Mouse (Mus musculus) thymus, postnatal 4 days (tissue): Measurements from ENCODE around the gene Fos.
A peak's percentile ranks its signal among the peaks of the same experiment; 100 is the strongest.

Source experiments
- DNase-seq: peaks from one replicate; pipeline ENCODE4 v3.0.0; 2021

Gene Fos

DNA sequence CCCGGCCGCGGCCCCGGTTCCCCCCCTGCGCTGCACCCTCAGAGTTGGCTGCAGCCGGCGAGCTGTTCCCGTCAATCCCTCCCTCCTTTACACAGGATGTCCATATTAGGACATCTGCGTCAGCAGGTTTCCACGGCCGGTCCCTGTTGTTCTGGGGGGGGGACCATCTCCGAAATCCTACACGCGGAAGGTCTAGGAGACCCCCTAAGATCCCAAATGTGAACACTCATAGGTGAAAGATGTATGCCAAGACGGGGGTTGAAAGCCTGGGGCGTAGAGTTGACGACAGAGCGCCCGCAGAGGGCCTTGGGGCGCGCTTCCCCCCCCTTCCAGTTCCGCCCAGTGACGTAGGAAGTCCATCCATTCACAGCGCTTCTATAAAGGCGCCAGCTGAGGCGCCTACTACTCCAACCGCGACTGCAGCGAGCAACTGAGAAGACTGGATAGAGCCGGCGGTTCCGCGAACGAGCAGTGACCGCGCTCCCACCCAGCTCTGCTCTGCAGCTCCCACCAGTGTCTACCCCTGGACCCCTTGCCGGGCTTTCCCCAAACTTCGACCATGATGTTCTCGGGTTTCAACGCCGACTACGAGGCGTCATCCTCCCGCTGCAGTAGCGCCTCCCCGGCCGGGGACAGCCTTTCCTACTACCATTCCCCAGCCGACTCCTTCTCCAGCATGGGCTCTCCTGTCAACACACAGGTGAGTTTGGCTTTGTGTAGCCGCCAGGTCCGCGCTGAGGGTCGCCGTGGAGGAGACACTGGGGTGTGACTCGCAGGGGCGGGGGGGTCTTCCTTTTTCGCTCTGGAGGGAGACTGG is at the start of gene Fos:
Gene Fos, plus strand, starts transcription at position 410 of the 817 bp plus-strand sequence.
- DNase-seq, result peak; percentile 86

DNA sequence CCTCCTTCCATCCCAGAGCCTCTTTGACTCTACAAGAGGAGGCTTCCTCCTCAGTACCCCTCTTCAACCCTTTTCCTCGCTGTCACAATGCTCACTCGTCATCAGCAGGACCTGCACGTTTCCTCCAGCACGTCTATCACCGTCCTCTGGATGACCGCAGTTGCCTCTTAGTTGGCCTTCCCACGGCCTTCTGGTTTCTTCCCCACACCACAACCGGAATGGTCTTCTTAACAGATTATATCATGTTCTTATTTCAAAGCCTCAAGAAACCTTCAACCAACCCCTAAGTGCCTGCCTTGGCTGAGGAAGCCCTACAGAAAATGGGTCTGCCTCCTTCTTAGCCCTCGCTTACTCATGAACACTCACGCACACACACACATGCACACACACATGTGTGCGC is 48.0 kb upstream of the Fos start:
- no peak for DNase-seq

DNA sequence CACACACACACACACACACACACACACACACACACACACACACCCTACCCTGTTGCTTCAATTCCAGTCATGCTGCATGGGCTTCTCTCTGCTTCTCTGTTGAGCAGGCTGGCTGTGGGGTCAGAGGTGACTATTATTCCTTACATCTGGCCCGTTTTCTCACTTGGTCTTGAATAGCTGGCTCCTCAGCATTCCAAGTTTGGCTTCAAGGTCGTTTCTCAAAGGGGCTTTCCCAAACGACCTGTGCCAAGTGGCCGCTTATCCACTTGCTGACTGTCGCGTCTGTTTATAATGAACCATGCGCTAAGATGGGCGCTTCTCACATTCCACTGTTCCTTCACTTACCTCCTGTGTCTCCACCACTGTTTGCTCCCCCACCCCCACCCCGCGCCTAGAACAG is 47.6 kb upstream of the Fos start:
- no peak for DNase-seq

DNA sequence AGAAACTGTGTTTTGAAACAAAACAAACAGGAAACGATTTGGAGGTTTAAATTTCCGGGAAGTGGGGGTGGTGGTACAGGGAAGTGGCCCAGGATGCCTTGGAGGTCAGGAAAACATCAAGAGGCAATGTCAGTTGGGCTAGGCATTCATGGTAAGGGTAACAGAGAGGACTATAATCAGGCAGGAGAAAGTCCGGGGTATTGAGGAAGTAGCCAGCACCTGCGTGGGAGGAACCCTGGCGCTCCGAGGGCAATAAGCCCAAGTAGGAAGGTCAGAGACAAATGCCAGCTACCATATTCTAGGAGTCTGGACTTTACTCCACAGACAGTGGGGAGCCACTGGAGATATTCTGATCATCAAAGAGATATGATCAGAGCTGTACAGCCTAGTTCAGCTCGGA is 45.9 kb upstream of the Fos start:
- no peak for DNase-seq

DNA sequence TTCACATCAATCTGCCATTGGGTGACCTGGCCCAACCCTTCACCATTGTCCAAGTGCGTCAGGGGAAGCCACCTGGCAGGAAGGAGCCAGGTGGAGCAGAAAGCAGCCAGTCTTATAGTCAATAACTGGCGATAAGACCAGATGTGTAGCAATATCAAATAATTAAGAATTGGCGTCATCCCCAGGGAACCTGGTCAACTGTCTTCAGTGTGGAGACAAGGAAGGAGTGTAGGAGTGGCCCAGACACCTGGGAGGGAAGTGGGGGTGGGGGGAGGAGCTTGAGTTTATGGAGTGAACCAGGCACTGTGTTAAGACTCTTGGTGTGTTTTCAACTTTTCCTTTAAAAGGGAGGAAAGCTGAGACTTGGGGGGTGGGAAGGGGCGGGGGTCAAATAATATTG is 43.7 kb upstream of the Fos start:
- no peak for DNase-seq

DNA sequence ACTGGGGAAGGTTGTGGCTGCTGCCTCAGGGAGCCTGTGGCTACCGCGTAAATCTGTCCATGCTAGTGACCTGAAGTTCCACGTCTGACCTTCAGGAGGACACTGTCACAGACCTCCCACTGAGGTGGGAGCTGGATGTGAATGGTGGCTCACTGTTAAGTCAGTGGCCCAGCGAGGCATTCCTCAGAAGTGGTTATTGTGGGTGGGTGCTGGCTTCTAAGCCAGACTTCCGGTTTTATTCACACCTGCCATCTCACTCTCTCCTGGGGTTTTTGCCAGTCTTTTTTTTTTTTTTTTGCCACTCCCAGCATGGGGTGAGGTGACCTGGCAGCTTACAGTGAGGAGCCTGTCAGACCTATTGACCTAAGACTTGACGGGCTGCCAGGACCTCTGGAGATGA is 43.3 kb upstream of the Fos start:
- no peak for DNase-seq

DNA sequence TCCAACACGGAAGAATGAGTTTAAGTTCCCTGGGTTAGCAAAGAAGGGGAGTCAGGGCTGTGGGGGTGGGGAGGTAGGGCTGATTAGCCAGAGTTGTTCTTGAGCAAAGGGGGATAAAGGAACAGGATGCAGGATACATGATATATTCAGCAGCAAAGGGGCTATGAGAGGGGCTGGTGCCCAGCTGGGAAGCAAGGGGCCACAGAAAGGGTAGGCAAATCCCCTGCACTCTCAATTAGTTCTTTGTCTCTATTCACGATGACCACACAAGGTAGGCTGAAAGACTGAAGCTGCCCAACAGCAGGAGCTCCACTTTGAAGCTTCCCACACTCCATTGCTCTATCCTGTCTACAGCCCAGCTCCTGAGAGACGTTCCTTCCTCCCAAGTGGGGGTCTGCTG is 39.8 kb upstream of the Fos start:
- DNase-seq, result no peak

DNA sequence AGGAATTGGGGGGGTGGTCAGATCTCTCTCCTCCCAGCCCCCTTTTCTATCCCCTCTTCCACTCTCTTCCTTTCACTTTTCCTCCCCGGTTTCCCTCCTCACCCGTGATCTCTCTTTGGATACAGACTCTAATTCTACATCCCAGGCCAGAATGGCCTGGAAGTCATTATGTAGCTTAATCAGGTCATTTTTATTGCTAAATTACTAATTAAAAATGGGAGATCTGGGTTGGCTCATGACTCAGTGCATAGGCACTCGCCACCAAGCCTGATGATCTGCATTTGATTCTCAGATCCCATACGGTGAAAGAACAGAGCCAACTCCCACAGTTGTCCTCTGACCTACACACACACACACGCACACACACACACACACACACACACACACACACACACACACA is 39.2 kb upstream of the Fos start:
- no peak for DNase-seq

DNA sequence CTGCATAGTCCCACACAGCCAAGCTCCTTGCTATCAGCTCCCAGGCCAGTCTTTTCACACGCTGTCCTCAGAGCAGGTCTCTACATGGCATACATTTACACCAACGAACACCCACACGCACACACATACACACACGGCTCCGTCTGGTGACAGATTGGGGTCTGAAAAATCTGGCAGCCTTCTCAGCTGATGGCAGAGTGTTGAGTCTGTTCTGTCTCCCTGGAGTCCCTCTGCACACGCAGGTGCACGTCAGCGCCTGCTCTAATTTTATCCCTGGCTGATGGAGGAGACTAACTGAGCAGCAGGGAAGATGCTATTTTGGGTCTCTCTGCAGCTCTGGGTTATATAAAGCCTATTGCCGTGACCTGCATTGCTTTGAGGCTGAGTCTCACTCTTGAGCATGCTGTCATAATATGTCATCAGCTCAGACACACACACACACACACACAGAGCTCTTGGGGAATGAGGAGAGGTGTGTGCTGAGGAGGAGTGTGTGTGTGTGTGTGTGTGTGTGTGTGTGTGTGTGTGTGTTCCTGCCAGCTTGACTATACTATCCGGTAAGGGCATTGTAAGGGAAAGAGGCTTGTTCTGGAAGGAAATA is 37.6 kb upstream of the Fos start:
- no peak for DNase-seq

DNA sequence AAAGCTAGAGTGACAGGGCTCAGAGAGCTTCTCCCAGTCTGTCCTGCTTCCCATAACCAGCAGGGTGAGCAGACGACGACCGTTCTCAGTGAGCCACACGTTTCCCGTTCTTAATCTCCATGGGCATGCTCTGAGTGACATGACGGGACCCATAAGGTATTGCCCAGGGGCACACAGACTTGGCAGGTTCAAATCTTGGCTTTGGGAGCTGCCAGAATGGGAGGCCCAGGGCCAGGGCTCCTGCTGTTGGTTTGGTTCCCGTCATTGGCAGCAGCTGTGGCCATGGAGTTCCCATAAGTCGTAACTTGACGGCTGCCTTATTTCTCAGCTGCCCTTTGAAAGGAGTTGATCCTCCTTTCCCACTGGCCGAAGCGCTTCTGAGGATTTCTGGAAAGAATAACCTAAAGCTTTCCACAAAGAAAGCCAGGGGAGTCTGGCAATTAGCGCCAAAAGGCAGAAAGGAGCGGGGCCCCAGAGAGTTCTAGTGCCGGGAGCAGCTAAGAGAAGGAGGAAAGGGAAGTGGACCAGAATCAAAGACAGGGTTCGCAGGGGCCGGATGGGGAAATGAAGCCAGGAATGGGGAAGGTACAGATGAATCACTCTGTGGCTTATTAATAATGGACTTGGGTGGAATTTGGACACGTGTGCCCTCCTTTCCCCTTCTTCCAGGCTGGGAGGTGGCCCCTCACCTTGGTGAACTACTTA is 36.4 kb upstream of the Fos start:
- no peak for DNase-seq

DNA sequence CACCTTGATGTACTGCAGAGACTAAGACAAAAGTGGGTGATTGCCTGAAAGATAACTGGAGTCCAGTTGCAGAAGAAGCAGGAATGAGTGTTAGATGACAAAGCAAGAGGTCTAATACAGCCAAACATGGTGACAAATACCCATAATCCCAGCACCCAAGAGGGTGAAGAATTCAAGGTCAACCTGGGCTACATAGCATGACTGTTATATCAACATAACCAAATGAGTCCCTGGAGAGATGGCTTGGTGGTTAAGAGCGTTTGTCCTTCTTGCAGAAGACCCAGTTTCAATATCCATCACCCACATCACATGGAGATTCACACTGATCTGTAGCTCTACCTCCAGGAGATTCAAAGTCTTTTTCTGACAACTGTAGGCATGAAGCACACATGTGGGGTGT is 30.2 kb upstream of the Fos start:
- DNase-seq, result no peak

DNA sequence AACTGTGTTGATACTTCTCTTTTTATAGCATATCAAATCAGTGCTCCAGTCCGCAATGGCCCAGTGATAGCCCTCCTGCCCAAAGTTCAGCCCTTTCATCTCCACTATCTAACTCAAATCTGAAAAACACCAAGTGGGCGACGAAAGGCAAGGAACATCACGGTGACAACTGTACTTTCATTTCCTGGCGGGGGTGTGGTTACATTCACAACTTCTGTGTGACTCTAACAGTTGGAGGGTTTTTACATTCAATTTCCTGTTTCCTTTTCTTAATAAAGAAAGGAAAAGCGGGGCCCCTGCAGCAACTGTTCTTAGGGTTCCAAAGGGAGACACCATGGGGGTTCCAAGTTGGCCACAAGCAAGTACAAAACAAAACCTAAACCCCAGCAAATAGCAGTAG is 29.0 kb upstream of the Fos start:
- DNase-seq, result peak; percentile 57

DNA sequence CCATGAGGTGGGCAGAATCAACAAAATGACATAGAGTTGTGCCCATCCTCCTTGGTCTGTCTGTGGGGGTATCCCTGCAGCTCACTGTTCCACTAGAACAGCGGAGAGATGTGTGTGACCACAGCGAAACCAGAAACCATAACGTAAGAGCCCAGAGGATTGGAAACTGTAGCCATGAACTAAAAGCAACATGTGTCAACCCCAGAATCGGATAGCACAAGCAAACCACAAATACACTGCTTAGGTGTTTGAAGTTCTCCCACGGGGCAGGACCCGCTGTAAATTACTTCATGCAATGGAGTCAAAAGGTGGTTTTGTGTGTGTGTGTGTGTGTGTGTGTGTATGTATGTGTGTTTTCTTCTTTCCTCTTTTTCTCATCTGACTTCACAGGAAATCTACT is 26.7 kb upstream of the Fos start:
- no peak for DNase-seq

DNA sequence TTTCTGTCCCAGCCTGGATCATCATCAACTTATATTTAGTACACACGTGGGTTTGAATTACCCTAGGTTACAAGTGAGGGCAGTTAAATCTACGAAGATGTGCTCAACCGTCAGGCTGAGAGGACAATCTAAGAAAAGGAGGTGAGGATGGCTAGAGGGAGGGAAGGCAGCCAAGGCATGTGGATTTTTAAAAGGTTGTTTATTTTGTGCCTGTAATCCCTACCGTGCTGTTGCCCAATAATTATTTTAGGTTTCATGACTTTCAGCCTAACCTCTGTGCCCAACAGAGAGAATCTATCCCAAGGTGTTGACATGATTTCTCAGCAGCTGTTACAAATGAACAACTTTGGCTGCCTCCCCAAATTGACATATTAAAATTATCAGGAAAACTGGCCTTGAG is 26.2 kb upstream of the Fos start:
- no peak for DNase-seq

DNA sequence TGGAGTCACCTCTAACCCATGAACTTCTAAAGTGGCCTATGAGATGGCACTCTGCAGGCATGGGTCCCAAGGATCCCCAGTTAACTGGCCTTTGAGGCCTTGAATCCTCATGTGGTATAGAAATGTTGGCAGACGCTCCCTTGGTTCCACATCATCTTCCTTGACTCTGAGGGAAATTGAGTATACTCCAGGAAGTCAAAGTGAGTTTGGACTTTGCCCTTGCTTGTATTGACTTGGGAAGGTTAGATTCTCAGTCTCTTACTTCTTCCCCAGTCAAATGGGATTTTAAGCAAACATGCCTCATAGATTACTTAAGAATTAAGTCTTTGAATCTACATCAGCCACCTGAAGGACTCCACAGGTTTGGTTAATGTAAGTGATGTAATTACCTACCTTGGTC is 24.2 kb upstream of the Fos start:
- DNase-seq, result no peak

DNA sequence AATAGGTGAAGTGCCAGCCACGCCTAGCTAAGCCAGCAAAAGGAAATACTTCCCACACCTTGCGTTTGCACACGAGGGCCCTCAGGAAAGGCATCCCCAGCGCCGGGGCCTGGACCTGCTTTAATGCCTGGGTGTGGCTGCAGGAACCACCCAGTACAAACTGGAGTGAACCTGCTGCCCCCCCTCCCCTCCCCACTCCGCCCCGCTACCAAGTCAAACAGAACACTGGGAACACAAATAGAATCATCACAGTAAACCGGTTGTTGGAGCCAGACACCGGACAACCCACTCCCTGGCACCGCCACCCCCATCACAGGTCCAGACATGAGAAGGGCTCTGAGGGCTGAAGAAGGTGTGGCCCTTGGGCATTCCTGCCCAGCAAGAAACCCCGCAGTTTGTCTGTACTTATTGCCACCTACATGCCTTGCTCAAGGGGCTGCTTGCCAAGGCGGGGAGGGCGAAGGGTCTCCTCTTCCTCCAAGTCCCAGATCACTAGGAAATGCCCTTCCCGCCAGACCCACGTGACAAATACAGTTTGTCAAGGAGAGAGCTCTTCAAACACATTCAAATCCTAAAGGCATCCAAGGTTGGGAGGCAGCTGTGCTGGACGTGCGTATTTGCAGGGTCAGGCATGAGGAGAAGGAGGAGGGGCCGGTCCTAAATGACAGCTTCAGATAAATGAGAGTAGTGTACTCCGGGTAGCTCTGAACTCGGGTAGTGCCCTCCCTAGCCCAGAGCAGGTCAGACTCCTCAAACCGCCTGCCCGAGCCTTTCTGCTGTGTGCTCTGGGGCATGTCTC is 21.8 kb upstream of the Fos start:
- no peak for DNase-seq

DNA sequence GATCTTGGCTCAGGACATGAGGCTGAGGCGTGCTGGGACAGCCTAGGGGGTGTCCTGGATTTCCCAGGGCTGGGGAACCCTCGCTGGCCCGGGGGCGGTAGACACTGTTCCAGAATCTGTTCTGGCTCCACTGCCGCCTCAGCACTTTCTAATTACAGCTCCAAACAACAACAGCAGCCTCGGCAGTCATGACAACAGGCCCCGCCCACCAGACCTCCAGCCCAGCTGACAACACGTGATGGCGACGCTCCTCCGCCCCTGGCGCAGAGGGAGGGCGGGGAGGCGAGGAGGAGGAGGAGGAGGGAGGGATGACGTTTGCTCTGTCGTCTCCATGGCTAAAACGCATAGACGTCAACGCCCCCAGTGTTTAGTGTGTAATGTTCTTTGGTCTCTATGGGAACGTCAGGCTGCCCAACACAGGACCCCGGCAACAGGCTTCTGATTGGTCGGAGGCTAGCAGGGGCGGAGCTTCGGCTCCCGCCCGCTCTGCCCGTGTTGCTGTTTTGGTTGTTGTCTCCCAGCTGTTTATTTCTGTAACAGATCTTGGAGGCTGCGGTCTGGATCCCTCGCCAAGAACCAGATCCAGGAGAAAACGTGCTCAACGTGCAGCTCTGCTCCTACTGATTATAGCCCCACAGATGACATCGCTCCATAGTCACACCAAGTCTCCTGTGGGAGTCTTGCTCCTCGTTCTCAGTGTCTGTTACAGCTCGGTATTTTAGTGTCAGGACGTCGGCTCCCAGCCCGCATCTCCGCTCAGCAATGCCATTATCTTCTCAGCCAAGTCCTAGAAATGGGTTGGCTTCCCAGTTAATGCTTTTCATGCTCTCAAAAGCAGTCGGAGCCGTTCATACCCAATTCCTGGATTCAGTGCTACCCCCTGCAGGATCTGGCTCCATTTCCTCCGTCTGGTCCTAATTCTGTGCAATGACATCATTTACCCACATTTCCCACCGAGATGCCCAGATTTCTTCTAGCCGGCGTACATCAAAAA is 18.3 kb upstream of the Fos start:
- DNase-seq, result peak; percentile 99

DNA sequence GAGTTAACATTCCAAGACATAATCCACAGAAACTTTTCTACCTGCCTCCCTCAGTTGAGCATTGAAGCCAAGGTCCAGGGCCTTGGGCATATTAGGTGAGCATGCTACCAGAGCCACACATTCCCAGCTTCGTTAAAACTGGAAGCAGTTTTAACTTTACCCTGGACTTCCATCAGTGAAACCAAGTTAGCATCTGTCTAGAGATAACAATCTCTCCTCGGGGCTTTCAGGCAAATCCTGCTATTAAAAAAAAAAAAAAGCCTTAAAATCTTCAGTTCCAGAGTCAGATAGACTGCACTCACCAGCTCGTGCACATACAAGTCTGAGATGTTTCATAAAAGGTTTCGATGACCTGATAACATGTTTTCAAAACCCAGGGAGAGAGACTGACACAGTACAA is 17.4 kb upstream of the Fos start:
- DNase-seq, result no peak

DNA sequence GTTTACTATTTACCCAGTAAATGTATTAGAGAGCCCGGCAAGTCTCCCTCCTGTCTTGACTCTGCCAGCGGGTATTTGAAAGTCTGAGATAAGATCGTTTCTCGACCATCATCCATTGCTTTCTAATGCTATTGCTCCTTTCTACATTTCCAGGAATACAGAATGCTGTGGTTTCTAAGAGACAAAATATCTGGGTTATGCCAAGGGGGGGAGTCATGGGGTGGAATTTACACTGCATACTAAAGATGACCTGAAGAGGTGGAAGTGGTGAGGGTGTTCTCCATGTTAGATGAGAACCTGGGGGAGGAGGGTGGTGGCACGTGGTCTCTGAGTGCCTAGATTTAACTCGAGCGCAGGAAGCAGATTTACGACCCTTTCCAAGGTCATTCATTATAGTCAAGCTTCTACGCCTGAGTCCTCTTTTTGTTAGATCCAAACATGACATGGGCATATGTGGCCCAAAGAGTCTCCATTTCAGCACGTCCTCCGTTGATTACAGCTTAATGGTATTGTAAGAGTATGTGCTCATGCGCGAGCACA is 16.7 kb upstream of the Fos start:
- DNase-seq, result no peak

DNA sequence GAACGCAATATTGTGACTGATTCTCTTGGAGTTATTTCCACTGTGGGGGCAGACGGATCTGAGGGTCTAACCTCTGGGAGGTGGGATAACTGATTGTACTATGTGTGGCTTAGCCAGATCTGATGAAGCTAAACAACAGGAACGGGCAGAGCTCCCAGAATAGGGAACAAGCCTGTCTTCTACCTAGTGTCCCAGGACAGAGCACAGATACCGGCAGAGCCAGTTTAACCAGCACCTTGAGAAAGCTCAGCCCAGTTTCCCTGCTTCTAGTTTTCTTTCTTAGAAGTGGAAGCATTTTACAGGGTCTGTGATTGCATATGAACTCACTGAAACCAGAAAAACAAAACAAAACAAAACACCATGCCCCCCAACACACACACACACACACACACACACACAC is 13.9 kb upstream of the Fos start:
- DNase-seq, result no peak

DNA sequence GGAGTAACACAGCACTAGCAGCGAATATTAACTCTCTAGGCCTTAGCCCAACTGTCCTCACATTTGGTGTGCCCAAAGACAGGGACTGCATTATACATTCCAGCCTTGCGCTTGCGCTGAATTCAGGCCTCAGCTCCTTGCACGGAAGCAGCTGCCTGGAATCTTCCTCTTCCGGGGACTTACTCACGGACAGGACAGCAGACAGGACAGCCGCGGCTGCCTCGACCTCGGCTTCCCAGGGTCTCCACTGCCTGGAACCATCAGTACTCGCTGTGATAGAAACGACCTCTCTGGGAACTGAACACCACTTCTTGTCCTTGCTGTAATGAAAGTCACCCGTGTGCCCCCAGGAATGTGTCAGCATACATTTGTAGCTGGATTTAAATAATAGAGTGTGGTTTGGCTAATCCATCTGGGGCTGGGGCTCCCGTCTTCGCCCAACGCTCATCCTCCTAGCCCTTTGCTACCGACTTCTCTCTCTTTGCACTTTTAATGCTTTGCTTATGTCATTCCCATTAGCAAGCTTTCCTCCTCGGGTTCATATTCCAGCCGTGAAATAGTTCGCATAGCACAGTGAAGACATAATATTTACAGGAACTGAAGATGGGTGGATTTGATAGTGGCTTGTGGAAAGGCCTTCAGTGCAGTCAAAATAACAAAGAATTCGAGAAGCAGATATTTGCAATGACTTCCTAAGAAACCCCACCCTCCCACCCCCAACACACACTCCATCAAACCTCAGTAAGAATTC is 11.6 kb upstream of the Fos start:
- no peak for DNase-seq
